Mouse (Mus musculus) liver, postnatal 0 days (tissue): ENCODE data around the gene Matk.

ENCODE experiments used
- CTCF ChIP-seq: sonication (generic); IDR thresholded peaks from 2 replicates; pipeline ENCODE4 v1.5.1; 2016; ENCODE audit warnings: antibody characterized with exemption, low read depth
- EP300 ChIP-seq: IDR thresholded peaks from 2 replicates; pipeline ENCODE4 v1.6.1; 2016; ENCODE audit warnings: antibody characterized with exemption, low read depth, mild to moderate bottlenecking

DNA sequence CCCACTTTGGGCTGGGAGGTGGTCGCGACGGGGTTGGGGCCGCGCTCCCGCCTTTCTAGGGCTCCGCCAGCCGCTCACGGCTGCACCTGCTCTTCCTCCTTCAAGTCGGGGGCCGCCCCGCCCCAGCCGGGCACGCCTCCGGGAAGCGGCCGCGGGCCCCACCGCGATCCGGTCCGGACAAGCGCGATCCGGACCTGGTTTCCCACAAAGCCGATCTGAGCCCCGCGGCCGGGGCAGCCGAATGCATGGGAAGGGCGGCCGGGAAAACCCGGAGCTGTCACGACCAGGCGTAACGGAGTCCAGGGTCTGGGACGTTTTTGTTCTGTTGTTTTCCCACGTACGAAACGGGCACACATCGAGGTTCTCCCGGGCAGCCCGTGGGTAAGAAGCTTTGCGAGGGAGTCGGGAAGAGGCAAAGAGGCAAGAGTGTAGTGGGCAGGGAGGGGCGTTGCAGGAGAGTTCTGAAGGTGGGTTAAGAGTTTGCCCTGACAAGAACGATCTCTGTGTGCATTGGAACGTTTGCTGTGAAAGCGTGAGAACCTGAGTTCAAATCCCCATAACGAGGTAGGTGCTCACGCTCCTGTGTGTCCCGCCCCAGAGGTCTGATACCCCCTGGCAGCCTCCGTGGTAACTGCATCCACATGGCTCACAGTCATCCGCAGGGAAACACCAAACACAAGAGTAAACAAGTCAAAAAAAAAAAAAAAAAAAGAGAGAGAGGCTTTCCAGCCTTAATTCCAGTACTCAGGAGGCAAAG is 33.1 kb downstream of the Matk start:
- no peak for TF ChIP-seq CTCF
- TF ChIP-seq EP300 = no peak
